Mouse (Mus musculus) gastrocnemius, adult 8-10 months (tissue): ENCODE data around the gene Pth2r. TPM values are rescaled to one million over a fixed set of nuclear protein-coding genes. Genes with fewer than 3 reads are reported as not detected.

ENCODE experiments used
- total RNA-seq, 4 experiments: library from RNA; stranded (reverse); gene quantifications; 2 replicates each; pipeline ENCODE4 v1.2.4; 2022

Gene Pth2r
- total RNA-seq, 4 experiments from 2014 or later, result not detected

Other genes with a start within 250 kb of the Pth2r start
- 1 to 10 TPM in 1 of 4 experiments, under 1 TPM in 1, not detected in 2; 0.89 to 1.9 TPM for gene Akr1cl, start 249.3 kb upstream of the Pth2r start, total RNA-seq
- not detected for gene Cryge, start 230.9 kb upstream of the Pth2r start, total RNA-seq
- not detected for gene Crygd, start 218.6 kb upstream of the Pth2r start, total RNA-seq
- gene Crygc, start 208.4 kb upstream of the Pth2r start, total RNA-seq, result not detected
- gene Crygb, start 199.8 kb upstream of the Pth2r start, total RNA-seq, result not detected
- gene Cryga, start 178.7 kb upstream of the Pth2r start, total RNA-seq, result not detected
- gene Gm28845, start 162.5 kb upstream of the Pth2r start, total RNA-seq, result not detected
- gene D630023F18Rik, start 158.8 kb upstream of the Pth2r start, total RNA-seq, result not detected
- 10 to 100 TPM; 11.5 to 35.7 (median 20.4) TPM for gene Idh1, start 95.6 kb upstream of the Pth2r start, total RNA-seq
- gene Pikfyve, start 95.4 kb upstream of the Pth2r start, total RNA-seq, result 1 to 10 TPM; 6.4 to 7.4 (median 6.6) TPM